Mouse (Mus musculus) 416B (cell line): Measurements from ENCODE around the gene Trappc3.

Experiments used
- DNase-seq: peaks from one replicate; pipeline ENCODE4 v3.0.0; 2011; ENCODE audit warnings: low read depth

Trappc3 gene

GRCm38 (mm10) chr4:126251655-126252254 lies 10.4 kb upstream of the Trappc3 start:
- DNase-seq, result peak; percentile 68

- DNase-seq, result no peak
Measured at GRCm38 (mm10) chr4:126252411-126253237, 9.5 kb upstream of the Trappc3 start.

- DNase-seq, result peak; percentile 38
Measured at GRCm38 (mm10) chr4:126253637-126254272, 8.4 kb upstream of the Trappc3 start.

GRCm38 (mm10) chr4:126254315-126255112 lies 7.6 kb upstream of the Trappc3 start:
- DNase-seq, result peak; percentile 54

DNA sequence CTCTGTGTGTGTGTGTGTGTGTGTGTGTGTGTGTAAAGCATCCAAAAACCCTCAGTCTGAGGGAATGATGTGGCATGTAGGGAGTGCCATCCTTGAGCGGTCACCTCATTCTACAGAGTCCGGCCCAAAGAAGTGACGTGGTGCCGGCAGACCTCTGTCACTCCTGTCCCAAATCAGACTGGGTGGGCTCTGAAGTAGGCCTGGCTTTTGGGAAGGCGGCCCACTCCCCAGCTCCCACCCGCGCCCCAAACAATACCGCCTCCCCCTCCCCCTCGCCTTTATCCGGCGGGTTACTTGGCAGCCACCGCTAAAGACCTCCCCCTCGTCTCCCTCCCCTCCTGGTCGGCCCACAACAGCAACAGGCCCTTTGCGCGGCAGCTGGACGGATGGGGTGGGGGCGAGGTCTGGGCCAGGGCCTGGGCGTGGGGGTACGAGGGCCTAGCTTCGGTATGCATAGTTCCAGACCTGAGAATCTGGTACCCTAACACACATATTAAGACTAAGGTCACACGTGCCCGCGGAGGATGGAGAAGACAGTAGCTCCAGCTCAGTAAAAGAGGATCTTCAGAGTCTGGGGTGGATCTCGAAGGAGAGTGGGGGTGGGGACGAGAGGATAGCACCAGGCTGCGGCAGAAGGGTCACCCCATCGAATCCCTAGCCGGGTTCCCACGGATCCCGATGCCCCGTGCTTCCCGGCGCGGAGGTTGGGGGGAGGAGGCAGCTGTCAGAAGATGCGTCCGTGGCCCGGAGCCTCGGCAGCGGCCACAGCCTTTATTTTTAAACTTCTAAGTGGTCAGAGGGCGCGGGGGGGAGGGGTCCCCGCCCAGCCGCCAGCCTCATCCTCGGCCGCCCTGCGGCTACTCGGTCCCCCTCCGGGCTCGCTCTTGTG lies 6.8 kb upstream of the Trappc3 start:
- peak; percentile 42 for DNase-seq

DNA sequence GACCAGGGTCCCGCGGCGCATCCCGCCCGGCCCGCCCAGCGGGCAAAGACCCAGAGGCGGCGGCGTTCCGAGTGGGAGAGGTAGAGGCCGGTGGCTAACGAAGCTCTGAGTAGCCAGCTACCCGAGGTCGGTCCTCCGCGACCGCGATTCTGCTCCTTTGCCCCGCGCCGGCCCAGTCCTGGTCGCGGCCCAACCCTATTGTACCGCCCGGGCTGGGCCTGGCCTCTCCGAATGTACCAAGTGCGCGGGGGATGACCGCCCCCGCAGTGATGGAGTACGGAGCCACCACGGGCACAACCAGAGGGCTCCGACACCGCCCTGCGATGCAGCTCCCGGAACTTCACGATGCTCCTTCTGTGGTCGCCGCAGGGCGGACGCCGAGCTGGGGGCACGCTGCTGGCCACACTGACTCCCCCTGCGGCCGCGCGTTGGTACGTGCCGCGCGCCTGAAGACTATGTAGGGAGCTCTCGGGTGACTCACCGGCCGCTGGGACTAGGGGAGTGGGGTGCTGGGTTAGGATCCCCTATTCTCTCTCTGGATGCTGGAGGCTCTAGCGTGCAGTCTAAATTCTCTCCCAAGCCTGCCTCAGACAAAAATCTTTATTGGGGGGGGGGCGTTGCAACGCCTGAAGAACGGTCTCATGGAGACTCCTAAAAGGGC lies 5.9 kb upstream of the Trappc3 start, which contains the start of gene Map7d1:
Gene Map7d1 (minus strand): TSS at position 213 of the 661 bp plus-strand sequence.
- DNase-seq, result peak; percentile 94

- DNase-seq, result peak; percentile 28
Measured at GRCm38 (mm10) chr4:126256967-126257881, 4.9 kb upstream of the Trappc3 start.

DNA sequence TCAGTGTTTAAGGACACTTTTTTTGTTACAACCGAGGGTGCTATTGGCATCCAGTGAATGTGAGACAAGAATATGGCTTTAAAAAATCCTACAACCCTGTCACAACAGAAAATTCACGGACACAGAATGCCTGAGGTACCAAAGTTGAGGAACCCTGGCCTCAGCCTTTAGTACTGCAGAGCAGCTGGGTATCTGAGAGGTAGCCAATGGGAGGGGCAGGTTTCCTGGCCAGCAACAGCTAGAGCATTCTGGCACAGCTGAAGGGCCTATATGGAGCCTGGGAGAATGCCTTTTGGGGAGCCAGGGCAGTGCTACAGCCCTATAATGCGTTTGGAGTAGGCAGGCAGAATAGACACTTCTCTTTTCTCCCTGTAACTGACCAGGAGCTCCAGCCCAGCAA lies 3.1 kb upstream of the Trappc3 start:
- no peak for DNase-seq

- peak; percentile 95 for DNase-seq
Measured at GRCm38 (mm10) chr4:126259523-126260160, 2.5 kb upstream of the Trappc3 start.

DNA sequence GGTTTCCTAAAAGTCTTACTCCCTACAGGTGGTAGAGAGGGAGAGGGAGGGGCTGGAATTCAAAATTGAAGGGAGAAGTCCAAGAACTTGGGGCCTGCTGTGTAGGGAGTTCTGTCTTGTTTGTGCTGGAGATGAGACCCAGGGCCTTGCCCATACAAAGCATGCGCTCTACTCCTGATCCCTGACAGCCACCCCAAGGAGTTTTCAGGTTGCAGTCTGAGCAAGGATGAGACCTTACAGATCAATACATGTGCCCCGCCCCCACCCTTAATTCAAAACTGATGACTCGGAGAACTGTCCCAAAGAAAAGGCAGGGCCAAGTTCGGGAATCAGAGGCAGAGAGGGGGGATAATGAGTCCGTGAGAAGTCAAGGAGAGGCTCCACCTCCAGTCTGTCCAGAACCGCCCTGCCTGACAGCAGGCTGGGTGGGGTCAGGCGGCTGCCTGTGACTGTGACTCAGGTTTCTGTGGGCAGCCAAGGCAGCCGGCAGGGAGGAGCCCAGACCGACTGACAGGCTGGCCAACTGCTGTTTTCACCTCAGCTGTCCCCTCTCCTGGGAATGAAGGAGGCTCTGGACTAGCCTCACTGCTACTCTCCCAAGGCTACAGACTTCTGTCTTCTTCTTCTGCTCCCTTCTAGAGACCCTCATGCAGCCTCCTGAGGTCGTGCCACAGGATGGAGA lies 1.5 kb upstream of the Trappc3 start:
- peak; percentile 91 for DNase-seq

GRCm38 (mm10) chr4:126261266-126261665 lies 859 bp upstream of the Trappc3 start:
- peak; percentile 21 for DNase-seq

- no peak for DNase-seq
Measured at GRCm38 (mm10) chr4:126261675-126262074, 450 bp upstream of the Trappc3 start.

DNA sequence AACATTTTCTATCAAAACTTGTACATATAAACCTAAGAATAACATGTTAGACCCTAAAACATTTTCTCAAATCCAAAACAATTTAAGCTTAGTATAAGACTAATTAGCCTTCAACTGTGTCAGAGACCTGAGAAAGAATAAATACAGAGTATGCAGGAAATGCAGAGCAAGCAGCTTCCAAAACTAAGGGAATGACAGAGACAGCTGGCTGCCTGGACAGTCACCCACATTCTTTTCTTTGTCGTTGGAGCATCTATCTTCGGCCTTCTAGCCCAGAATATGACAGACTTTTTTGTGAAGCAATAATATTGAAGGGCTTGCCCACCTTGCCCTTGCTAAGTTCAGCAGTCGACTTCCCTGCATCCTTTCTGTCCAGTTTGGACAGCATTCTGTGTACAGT lies 7.2 kb downstream of the Trappc3 start:
- no peak for DNase-seq

- no peak for DNase-seq
Measured at GRCm38 (mm10) chr4:126273753-126274152, 11.6 kb downstream of the Trappc3 start.

GRCm38 (mm10) chr4:126275081-126275480 lies 13.0 kb downstream of the Trappc3 start:
- DNase-seq, result no peak

DNA sequence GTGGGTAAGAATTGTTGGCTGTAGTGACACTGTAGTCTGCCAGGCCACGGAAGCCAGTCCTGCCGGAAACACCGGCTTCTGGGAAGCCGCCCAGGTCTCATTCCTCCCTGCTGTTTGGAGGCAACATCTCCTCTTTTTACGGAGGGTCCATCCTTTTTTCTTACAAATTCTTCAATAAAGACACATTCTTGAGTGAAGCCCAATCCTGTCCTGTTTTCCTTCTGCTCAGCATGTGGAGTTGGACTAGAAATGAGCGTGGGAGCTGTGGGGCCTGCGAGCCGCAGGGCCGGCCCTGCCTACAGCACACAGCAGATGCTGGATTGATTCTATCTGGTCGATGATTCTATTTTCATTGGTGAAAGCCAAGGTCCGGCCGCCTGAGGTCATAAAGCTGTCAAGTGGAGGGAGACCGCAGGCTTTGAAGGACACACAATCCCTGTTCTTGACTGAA lies 13.6 kb downstream of the Trappc3 start:
- DNase-seq, result no peak

DNA sequence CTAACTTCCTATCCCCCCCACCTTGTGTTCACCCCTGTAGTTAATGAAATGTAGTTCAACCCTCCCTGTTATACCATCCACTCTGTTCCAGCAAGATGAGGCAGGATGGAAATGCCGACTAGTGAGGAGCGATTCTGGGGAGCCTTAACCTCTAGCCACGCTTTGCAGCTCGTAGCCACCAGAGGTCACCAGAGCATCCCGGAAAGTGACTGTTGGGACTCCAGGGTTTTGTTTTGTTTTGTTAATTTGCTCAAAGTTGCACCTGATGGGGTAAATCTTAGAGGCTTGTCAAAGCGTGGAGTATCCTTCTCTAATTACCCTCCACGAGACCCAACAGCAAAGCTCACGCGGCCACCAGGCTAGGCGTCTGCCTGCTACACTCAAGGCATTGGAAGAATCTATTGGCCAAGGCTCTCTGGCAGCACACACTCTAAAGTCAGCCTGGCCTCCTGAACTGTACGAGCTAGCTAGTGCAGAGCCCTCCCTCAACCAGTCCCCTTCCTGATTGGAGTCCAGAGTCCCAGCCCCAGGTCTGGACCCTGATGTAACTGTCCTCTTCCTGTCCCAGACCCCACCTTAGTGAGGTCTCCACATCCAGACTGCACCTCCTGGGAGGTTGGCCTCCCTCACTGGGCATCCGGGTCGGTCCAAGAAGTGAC lies 15.9 kb downstream of the Trappc3 start:
- DNase-seq, result peak; percentile 65

- DNase-seq, result no peak
Measured at GRCm38 (mm10) chr4:126278565-126278915, 16.4 kb downstream of the Trappc3 start.
